Mouse (Mus musculus): Measurements from ENCODE around the gene Ptgfrn.

GRCm38 (mm10) chr3:101073384-101073783, 36.7 kb downstream of the Ptgfrn start:
- no peak for TF ChIP-seq POLR2A (IDR thresholded peaks at IDR 0.05; ENCODE audit: borderline replicate concordance, extremely low read depth, low read depth, low read length)
- TF ChIP-seq CTCF (IDR thresholded peaks at IDR 0.05; ENCODE audit: insufficient read depth, low read length), result no peak

All from lung, adult 2 months (tissue).